Mouse (Mus musculus): ENCODE data around the gene Igsf8.

DNA sequence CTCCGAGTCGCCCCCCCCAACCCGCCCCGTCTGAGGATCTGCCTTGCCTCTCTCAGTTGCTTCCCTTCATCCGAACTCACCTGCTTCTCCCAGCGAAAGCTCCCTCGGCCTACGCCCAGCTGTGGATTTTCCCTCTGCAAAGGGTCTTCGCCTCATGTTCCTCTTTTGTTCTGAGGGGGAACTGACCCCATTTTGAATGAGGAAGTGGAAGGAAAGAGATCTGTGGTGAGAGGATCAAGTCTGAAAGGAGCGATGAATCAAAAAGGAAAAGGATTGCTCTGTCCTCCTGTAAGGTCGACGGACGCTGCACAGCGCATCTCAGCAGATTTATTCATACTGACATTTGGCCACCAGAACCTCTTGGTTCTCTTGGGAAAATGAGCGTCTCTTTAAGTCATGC is 74.4 kb downstream of the Igsf8 start:
- no peak for TF ChIP-seq POLR2A (IDR thresholded peaks at IDR 0.05; ENCODE audit: insufficient read depth, low read depth, low read length)
- TF ChIP-seq CTCF (IDR thresholded peaks at IDR 0.05; ENCODE audit: insufficient read depth, low read depth, low read length) = no peak
